Mouse (Mus musculus) cerebellum, postnatal 14 days (tissue): ENCODE results near the gene 4921509C19Rik.
"Not testable (repeated sequence)": the region's sequence is repeated elsewhere in the genome, so short reads cannot be mapped to it uniquely, and the experiment has no call there.

Experiments used
- DNase-seq, 2 experiments: peaks; one replicate each; pipeline ENCODE4 v3.0.0; 2021; ENCODE audit warnings: mixed read lengths in 2 of 2

4921509C19Rik gene

GRCm38 (mm10) chr2:151476053-151476452, at the start of gene 4921509C19Rik:
4921509C19Rik (minus strand) TSS chr2:151476153.
- not testable (repeated sequence) for DNase-seq

- no peak for DNase-seq
Observed at GRCm38 (mm10) chr2:151525520-151525919, 49.6 kb upstream of the 4921509C19Rik start.

- peak in 1 of 2 experiments; percentile 32 for DNase-seq
Observed at GRCm38 (mm10) chr2:151524324-151525041, 48.5 kb upstream of the 4921509C19Rik start.

DNA sequence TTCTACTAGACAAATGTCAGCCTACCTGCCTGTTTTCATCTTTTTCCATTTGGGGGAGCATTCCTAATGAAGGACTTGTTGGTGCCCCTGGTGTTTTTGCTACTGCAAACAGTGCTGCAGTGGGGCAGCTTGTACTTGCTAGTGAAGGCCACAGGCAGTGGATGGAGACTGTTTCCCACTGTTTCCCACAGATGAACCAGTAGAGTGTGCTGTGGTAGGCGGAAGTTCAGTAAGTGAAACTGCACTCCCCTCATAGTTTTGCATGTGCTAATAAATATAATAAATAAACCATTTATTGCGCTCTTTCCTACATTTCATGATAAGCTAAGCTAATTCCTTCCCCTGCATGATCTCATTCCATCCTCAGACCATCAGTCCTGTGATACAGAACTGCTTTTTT, 43.0 kb upstream of the 4921509C19Rik start:
- no peak for DNase-seq

GRCm38 (mm10) chr2:151513525-151514285, 37.8 kb upstream of the 4921509C19Rik start:
- DNase-seq: no peak

- peak; percentile 48 to 59 for DNase-seq
Observed at GRCm38 (mm10) chr2:151512199-151512598, 36.2 kb upstream of the 4921509C19Rik start.

- DNase-seq: no peak
Observed at GRCm38 (mm10) chr2:151504226-151504625, 28.3 kb upstream of the 4921509C19Rik start.

DNA sequence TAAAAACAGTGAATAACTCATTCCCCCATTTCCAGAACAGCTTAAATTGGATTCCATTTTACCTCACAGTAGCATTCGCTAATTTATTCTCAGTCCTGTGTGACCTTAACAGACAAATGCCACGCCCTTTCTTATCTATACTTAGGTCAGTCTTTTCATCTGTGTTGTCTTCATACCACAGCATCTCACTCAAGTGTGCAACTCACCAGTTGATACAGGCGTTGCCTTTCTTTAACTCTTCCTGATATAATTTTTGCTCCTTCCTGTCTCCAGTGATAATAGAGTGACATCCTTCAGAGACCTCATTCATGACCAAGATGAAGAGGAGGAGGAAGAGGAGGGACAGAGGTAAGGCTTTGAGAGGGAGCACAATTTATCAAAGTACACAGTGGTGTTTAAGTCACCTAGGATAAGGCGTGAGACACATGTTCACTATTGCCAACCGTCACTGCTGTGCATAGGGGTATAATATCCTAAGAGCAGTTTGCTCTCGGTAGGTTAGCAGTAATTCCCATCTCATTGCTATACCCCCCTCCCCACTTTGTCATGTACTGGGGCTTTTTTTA, 24.6 kb upstream of the 4921509C19Rik start:
- DNase-seq: no peak

GRCm38 (mm10) chr2:151498358-151498757, 22.4 kb upstream of the 4921509C19Rik start:
- DNase-seq: no peak

GRCm38 (mm10) chr2:151494035-151494803, 18.3 kb upstream of the 4921509C19Rik start, which contains the start of gene Nsfl1c:
Nsfl1c (plus strand) TSS chr2:151494182.
- DNase-seq: peak; percentile 98 to 99

DNA sequence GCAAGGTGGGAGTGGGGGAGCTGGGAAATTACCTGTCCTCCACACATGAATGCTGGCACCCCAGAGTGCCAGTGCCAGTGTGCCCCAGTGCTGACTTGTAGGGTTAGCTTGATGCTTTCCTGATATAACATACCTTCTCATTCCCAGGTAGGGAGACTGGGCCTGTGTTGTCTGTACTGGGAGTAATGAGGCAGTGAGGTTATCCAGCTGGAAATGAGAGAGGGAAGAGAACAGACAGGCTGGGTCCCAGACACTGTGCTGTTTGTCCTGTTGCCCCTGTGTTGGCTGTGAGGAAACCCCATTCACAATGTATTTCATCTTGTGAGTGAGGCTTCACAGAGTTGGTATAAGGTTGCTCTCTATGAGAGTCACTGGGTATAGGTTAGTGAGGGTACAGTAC, 10.5 kb upstream of the 4921509C19Rik start:
- no peak for DNase-seq

DNA sequence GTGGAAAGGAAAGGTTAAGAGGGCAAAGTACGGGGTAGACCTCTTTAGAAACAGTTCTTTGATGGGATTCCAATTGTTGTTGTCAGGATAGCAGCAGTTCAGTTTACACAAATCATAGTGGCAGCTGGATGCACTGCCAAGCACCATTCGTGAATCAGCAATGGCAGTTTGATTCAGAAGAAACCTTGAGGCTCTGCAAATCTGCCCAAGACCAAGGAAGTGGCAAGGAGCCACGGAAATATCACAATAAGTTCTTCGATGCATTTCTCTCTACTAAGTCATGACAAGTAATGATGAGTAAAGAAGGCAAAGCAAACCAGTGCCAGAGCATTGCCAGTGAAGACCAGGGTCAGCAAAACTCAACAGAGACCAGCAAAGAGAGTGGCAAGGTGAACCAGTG, 41.0 kb downstream of the 4921509C19Rik start:
- not testable (repeated sequence) for DNase-seq

DNA sequence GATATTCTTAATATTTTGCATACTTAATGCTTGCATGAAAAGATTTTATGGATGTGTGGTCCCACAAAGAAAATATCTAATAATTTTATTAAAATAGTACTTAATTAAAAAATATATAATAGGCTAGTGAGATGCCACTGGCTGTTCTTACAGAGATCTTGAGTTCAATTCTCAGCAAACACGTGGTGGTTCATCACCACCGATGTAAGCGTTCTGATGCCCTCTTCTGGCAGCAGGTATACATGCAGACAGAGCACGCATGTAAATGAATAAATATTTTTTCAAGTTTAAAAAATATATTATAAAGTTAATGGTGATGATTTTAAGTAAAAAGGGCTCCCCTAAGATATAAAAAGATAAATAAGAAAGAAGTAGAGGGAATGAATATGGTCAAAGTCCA, 41.8 kb downstream of the 4921509C19Rik start:
- DNase-seq: peak; percentile 3 to 25
